Mouse (Mus musculus): ENCODE data around the gene Gdf1. TPM values are rescaled to one million over a fixed set of nuclear protein-coding genes. Genes with fewer than 3 reads are reported as not detected.
A peak's percentile ranks its signal among the peaks of the same experiment; 100 is the strongest.

The Gdf1 gene
- polyA plus RNA-seq, 1 experiment from 2014 or later, result 0.74 TPM

DNA sequence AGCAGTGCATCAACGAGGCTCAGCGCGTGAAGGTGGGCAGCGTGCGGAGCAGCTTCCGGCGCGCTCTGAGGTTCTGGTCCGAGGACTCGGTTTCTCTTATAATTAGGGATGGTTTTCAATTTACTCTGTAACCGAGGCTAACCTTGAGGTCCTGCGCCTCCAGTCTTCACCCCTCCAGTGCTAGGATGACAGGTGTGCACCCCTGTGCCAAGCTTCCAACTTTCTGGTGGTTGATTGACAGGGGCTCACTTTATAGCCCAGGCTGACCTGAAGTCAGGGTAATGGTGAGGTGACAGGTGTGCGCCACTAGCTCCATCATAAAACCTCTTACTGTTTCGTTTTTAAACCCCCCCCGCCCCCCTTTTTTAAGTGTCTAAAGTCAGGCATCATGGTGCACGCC lies 26.7 kb upstream of the Gdf1 start:
- Histone ChIP-seq H3K27me3 (replicated peaks) (no peaks in the 10 kb centered on the region), H3K9ac (peak overlapping the region; percentile 93), H3K27ac (replicated peaks) (peak overlapping the region; percentile 68), H3K4me1 (peaks cover 26% of the 10 kb centered on the region), H3K9me3 (no peaks in the 10 kb centered on the region), H3K36me3 (peaks cover 61% of the 10 kb centered on the region), H3K4me3 (peak overlapping the region; percentile 90), H3K4me2 (peak overlapping the region; percentile 82)
- no peak for ATAC-seq (ENCODE audit: extremely low read depth, insufficient number of reproducible peaks, low FRiP score, low TSS enrichment)
- WGBS, result 3% methylated on average over 16 of the region's 16 CpGs

DNA sequence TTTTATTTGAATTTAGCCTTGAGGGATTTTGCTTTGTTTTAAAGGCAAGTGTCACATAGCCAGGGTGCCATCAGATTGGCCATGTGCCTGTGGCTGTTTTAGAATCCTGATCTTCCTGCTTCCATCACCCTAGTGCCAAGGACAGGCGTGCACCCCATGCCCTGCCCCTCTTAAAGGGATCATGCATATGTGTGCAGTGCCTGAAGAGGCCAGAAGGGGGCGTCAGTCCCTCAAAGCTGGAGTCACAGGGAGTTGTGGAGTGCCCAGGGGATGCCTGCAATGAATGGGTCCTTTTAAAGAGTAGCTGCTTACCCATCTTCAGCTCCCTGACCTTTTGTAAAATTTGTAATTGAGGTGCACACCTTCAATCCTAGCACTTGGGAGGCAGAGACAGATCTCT lies 20.3 kb upstream of the Gdf1 start:
- ATAC-seq (ENCODE audit: extremely low read depth, insufficient number of reproducible peaks, low FRiP score, low TSS enrichment), result no peak
- Histone ChIP-seq H3K4me2 (no peak overlapping the region), H3K4me3 (no peak overlapping the region), H3K36me3 (peaks cover 91% of the 10 kb centered on the region), H3K27ac (replicated peaks) (no peak overlapping the region), H3K9me3 (no peaks in the 10 kb centered on the region), H3K4me1 (peaks cover 2% of the 10 kb centered on the region), H3K27me3 (replicated peaks) (no peaks in the 10 kb centered on the region), H3K9ac (no peak overlapping the region)
- WGBS, result 44% methylated on average over 2 of the region's 2 CpGs

DNA sequence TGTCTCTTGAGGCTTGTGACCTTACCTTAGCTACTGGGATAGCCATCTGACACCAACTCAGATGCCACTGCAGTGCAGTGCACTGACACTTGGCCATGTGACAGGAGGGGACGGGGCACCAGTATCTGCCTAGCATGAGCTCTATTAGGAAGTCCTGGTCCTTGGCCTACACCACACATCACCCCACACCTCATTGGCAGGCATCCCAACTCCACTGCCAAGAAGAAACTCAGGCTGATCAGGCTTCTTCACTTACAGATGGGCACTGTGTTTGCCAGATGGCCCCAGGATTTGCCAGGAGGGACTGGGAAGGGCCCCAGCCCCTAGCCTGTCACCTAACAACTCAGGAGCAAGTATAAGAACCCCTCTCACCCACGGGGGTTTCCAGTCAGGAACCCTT lies 16.2 kb upstream of the Gdf1 start:
- no peaks in the 10 kb centered on the region for H3K9me3 ChIP-seq
- no peak overlapping the region for H3K4me3 ChIP-seq
- H3K27ac ChIP-seq (replicated peaks), result no peak overlapping the region
- peaks cover 21% of the 10 kb centered on the region for H3K27me3 ChIP-seq (replicated peaks)
- peaks cover 51% of the 10 kb centered on the region for H3K36me3 ChIP-seq
- no peak overlapping the region for H3K4me2 ChIP-seq
- ATAC-seq (ENCODE audit: extremely low read depth, insufficient number of reproducible peaks, low FRiP score, low TSS enrichment), result no peak
- peaks cover 30% of the 10 kb centered on the region for H3K4me1 ChIP-seq
- no peak overlapping the region for H3K9ac ChIP-seq
- 56% methylated on average over 2 of the region's 2 CpGs for WGBS

DNA sequence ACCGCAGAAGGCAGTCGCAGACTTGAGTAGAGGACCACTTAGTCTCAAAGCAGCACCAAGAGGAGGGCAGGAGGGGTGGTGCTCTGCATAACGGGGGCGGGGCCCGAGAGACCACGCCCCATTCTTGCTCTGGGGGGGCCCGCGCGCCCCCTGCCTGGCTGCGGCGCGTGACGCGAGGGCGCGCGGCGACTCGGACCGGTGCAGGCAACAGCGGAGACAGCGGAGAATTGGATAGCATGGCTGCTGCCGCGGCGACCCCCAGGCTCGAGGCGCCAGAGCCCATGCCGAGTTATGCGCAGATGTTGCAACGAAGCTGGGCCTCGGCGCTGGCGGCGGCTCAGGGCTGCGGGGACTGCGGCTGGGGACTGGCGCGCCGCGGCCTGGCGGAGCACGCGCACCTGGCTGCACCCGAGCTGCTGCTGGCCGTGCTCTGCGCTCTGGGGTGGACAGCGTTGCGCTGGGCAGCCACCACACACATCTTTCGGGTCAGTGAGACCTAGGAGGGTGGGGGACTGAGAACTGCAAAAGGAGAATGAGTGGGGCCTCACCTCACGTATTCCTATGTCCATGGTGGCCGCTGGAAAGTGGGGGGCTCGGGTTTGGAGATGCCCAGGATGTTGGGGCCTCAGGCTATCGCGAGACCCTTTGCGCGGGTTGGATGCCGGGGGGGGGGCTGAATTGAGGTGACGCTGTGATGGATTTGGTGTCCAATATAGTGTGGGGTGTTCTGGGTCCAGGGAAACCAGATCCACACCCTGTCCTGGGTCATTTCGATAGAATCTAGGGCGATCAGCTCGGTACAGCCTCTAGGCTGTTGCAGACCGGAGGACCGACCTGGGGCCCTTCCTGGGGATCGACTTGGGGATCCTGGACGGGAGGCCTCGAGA lies 13.8 kb upstream of the Gdf1 start, which contains the start of gene Cers1:
Gene Cers1, plus strand, starts transcription at position 152 of the 887 bp plus-strand sequence.
- no peak within 1 kb of the TSS for H3K27ac ChIP-seq (replicated peaks)
- peak; percentile 19; the same call in 1 of the 2 replicates for ATAC-seq (ENCODE audit: extremely low read depth, insufficient number of reproducible peaks, low FRiP score, low TSS enrichment)
- H3K9me3 ChIP-seq, result no peaks in the 10 kb centered on the region
- H3K4me1 ChIP-seq, result peaks cover 30% of the 10 kb centered on the region
- peaks cover 24% of the 10 kb centered on the region for H3K27me3 ChIP-seq (replicated peaks)
- H3K36me3 ChIP-seq, result peaks cover 29% of the 10 kb centered on the region
- H3K9ac ChIP-seq, result peak within 1 kb of the TSS; percentile 79
- H3K4me3 ChIP-seq, result peak within 1 kb of the TSS; percentile 63
- 3% methylated on average over 66 of the region's 66 CpGs for WGBS
- peak within 1 kb of the TSS; percentile 90 for H3K4me2 ChIP-seq

- Histone ChIP-seq H3K27ac (replicated peaks) (no peak overlapping the region), H3K4me1 (peaks cover 30% of the 10 kb centered on the region), H3K4me3 (peak overlapping the region; percentile 63), H3K4me2 (peak overlapping the region; percentile 90), H3K36me3 (peaks cover 20% of the 10 kb centered on the region), H3K9ac (peak overlapping the region; percentile 79), H3K9me3 (no peaks in the 10 kb centered on the region), H3K27me3 (replicated peaks) (peaks cover 24% of the 10 kb centered on the region)
- WGBS, result 19% methylated on average over 15 of the region's 15 CpGs
- ATAC-seq (ENCODE audit: extremely low read depth, insufficient number of reproducible peaks, low FRiP score, low TSS enrichment), result peak; percentile 21; the same call in 1 of the 2 replicates
Observed at GRCm38 (mm10) chr8:70316511-70317504, 12.8 kb upstream of the Gdf1 start.

- Histone ChIP-seq H3K36me3 (peaks cover 9% of the 10 kb centered on the region), H3K4me2 (no peak overlapping the region), H3K27ac (replicated peaks) (no peak overlapping the region), H3K9ac (no peak overlapping the region), H3K9me3 (no peaks in the 10 kb centered on the region), H3K4me3 (no peak overlapping the region), H3K27me3 (replicated peaks) (peaks cover 24% of the 10 kb centered on the region), H3K4me1 (peaks cover 30% of the 10 kb centered on the region)
- WGBS, result 67% methylated on average over 5 of the region's 5 CpGs
- ATAC-seq (ENCODE audit: extremely low read depth, insufficient number of reproducible peaks, low FRiP score, low TSS enrichment), result no peak
Observed at GRCm38 (mm10) chr8:70317872-70318271, 11.7 kb upstream of the Gdf1 start.

GRCm38 (mm10) chr8:70323716-70324115 lies 5.9 kb upstream of the Gdf1 start:
- Histone ChIP-seq H3K9ac (no peak overlapping the region), H3K9me3 (no peaks in the 10 kb centered on the region), H3K4me1 (0 out of 2 replicates have a peak, but pooled peaks cover 1% of the 10 kb centered on the region), H3K27me3 (replicated peaks) (no peaks in the 10 kb centered on the region; the same call in 1 of the 2 replicates), H3K36me3 (peaks cover 8% of the 10 kb centered on the region; the same call in 1 of the 2 replicates), H3K4me2 (no peak overlapping the region), H3K4me3 (no peak overlapping the region), H3K27ac (replicated peaks) (no peak overlapping the region)
- WGBS, result 87% methylated on average over 3 of the region's 3 CpGs
- no peak for ATAC-seq (ENCODE audit: extremely low read depth, insufficient number of reproducible peaks, low FRiP score, low TSS enrichment)

- no peak for ATAC-seq (ENCODE audit: extremely low read depth, insufficient number of reproducible peaks, low FRiP score, low TSS enrichment)
- peaks cover 26% of the 10 kb centered on the region for H3K36me3 ChIP-seq
- no peak overlapping the region for H3K4me3 ChIP-seq
- peaks cover 22% of the 10 kb centered on the region for H3K27me3 ChIP-seq (replicated peaks)
- 87% methylated on average over 6 of the region's 6 CpGs for WGBS
- no peaks in the 10 kb centered on the region for H3K9me3 ChIP-seq
- H3K27ac ChIP-seq (replicated peaks), result no peak overlapping the region; the same call in 1 of the 2 replicates
- H3K9ac ChIP-seq, result no peak overlapping the region
- H3K4me1 ChIP-seq, result peaks cover 36% of the 10 kb centered on the region
- H3K4me2 ChIP-seq, result no peak overlapping the region
Observed at GRCm38 (mm10) chr8:70327512-70327911, 2.1 kb upstream of the Gdf1 start.

GRCm38 (mm10) chr8:70329835-70330740 lies 471 bp downstream of the Gdf1 start:
- 7% methylated on average over 45 of the region's 45 CpGs for WGBS
- peak overlapping the region; percentile 40 for H3K4me3 ChIP-seq
- peak overlapping the region; percentile 66 for H3K4me2 ChIP-seq
- peaks cover 36% of the 10 kb centered on the region for H3K4me1 ChIP-seq
- ATAC-seq (ENCODE audit: extremely low read depth, insufficient number of reproducible peaks, low FRiP score, low TSS enrichment), result no peak
- H3K9me3 ChIP-seq, result no peaks in the 10 kb centered on the region
- H3K27ac ChIP-seq (replicated peaks), result no peak overlapping the region
- peaks cover 51% of the 10 kb centered on the region for H3K36me3 ChIP-seq
- peak overlapping the region; percentile 72 for H3K9ac ChIP-seq
- H3K27me3 ChIP-seq (replicated peaks), result peaks cover 22% of the 10 kb centered on the region

DNA sequence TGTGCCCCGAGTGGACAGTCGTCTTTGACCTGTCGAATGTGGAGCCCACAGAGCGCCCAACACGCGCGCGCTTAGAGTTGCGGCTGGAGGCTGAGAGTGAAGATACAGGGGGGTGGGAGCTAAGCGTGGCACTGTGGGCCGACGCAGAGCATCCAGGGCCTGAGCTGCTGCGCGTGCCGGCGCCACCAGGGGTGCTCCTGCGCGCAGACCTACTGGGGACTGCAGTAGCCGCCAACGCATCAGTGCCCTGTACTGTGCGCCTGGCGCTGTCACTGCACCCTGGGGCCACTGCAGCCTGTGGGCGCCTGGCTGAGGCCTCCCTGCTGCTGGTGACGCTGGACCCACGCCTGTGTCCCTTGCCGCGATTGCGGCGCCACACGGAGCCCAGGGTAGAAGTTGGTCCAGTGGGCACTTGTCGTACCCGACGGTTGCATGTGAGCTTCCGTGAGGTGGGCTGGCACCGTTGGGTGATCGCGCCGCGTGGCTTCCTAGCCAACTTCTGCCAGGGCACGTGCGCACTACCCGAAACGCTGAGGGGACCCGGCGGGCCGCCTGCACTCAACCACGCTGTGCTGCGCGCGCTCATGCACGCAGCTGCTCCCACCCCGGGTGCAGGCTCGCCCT lies 1.2 kb downstream of the Gdf1 start:
- peak overlapping the region; percentile 40 for H3K4me3 ChIP-seq
- peaks cover 36% of the 10 kb centered on the region for H3K4me1 ChIP-seq
- 33% methylated on average over 53 of the region's 53 CpGs for WGBS
- ATAC-seq (ENCODE audit: extremely low read depth, insufficient number of reproducible peaks, low FRiP score, low TSS enrichment), result peak; percentile 66
- H3K36me3 ChIP-seq, result peaks cover 59% of the 10 kb centered on the region
- H3K9ac ChIP-seq, result peak overlapping the region; percentile 72
- peak overlapping the region; percentile 66 for H3K4me2 ChIP-seq
- no peak overlapping the region for H3K27ac ChIP-seq (replicated peaks)
- H3K9me3 ChIP-seq, result no peaks in the 10 kb centered on the region
- H3K27me3 ChIP-seq (replicated peaks), result peaks cover 22% of the 10 kb centered on the region
